Mouse (Mus musculus) urinary bladder, adult 2 months (tissue): ENCODE results near the gene Ccno. TPM values are rescaled to one million over a fixed set of nuclear protein-coding genes. Genes with fewer than 3 reads are reported as not detected.

ENCODE experiments used
- DNase-seq: peaks from one replicate; pipeline ENCODE4 v3.0.0; 2022; ENCODE audit warnings: low spot score
- polyA plus RNA-seq: library from polyadenylated mRNA; depleted of rRNA; stranded (reverse); fragments of >200 nt; gene quantifications from 2 replicates; pipeline ENCODE4 v1.2.3, GENCODE M21; 2012; rRNA removed

Gene Ccno
- 0.57 and 0.67 TPM in 2 replicates for polyA plus RNA-seq

DNA sequence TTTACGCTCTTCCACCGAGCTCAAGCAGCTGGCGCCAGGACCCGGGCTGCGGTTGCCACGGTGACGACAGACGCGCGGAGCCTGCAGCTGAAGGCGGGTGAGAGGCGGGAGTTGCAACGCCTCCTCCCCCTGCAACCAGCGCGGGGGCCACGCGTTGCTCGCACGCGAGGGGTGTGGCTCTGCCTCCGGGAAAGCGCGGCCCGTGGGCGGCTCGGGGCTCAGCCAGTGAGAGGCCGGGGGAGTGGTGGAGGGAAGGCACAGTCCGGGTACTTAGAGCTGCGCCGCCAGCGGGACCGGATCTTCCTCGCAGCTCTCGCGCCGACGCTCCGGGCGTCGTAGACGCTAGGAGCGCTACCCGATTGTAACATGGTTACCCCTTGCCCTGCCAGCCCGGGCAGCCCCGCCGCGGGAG, at the start of gene Ccno:
TSS of gene Ccno (plus strand) at position 271 of the 412 bp plus-strand sequence.
- peak; percentile 93 for DNase-seq

DNA sequence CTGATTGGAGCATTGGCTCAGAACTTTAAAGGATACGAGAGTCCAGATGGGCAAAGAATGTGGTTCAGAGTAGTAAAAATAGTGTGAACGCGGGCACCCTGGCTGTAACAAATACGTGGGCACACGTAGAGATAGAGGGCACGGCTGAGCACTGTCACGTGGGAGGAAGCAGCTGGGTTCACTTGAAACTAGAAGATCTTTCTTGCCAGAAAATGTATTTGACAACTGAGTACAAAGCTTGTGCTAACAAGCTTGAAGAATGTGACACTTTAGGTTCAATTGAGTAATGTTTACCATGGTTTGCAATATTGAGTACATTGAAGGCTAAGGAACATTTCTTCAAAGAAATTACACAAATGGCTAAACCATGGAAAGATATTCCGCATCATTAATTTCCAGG, 49.5 kb upstream of the Ccno start:
- DNase-seq, result no peak

GRCm38 (mm10) chr13:112941879-112942330, 45.7 kb upstream of the Ccno start:
- no peak for DNase-seq

DNA sequence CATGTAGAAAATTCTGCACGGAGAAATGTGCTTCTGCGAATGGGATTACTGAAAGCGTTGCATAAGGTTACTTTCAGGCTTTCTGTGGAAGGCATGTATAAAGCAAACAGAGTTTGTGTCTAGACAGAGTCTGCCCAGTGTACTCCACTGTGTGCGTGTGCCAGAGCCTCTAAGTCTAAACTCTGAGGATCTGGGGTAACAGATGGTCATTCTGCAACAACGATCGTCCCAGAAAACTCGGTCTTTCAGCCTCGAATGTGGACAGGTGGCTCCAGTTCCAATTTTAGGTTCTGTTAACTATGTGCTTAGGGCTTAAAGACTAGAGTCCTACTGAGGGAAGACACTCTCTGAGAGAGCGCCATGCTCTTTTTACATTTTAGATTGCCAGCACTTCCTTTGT, 42.3 kb upstream of the Ccno start:
- no peak for DNase-seq

DNA sequence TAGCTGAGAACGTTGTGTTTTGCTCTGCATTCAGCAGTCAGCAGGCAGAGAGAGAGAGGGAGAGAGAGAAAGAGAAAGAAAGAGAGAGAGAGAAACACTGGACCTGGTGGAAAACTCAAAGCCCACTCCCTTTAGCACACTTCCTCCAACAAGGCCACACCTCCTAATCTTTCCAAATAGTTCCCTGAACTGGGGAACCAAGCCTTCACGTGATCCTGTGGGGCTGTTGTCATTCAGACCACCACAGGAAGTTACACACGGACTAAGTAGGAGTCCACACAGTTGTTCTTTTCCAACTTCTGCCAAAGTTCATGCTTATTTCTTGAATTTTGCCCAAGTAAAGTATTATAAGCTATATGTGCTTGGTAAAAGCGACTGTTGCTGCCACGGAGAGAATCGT, 41.7 kb upstream of the Ccno start:
- DNase-seq, result no peak

GRCm38 (mm10) chr13:112954067-112954466, 33.5 kb upstream of the Ccno start:
- no peak for DNase-seq

- no peak for DNase-seq
Measured at GRCm38 (mm10) chr13:112963081-112963480, 24.5 kb upstream of the Ccno start.

GRCm38 (mm10) chr13:112964421-112964820, 23.2 kb upstream of the Ccno start:
- no peak for DNase-seq

DNA sequence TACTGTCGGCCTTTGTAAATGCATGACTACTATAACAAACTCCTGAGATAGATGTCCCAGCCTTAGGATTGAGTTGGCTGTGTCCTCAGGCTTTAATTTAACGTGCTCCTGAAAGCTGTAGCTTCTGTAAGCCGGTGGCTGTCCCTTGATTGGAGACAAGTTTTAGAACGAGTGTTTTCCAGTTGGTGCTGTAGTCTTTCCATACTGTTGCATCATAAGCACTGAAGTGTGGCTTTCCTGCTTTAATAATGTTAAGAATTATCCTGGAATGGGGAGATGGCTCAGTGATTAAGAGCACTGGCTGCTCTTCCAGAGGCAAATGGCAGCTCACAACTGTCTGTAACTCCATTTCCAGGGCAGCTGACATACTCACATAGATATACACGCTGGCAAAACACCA, 20.3 kb upstream of the Ccno start:
- DNase-seq, result no peak

DNA sequence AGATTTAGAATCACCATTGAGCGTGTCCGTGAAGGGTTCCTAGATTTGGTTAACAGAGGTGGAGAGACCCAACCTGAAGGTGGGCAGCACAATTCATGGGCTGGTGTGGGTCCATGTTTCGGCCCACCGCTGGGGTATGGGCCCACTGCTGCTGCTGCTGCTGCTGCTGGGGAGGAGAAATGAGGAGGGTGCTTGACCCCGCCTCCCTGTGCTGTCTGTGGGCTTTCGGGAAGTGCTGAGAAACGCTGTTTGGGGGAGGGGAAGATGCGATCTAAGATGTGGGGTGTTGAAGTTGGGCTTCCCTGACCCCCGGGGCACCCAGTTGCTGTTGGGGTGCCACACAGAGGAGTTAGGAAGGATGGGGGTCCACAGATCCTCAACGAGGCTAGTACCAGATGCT, 10.9 kb upstream of the Ccno start:
- no peak for DNase-seq

DNA sequence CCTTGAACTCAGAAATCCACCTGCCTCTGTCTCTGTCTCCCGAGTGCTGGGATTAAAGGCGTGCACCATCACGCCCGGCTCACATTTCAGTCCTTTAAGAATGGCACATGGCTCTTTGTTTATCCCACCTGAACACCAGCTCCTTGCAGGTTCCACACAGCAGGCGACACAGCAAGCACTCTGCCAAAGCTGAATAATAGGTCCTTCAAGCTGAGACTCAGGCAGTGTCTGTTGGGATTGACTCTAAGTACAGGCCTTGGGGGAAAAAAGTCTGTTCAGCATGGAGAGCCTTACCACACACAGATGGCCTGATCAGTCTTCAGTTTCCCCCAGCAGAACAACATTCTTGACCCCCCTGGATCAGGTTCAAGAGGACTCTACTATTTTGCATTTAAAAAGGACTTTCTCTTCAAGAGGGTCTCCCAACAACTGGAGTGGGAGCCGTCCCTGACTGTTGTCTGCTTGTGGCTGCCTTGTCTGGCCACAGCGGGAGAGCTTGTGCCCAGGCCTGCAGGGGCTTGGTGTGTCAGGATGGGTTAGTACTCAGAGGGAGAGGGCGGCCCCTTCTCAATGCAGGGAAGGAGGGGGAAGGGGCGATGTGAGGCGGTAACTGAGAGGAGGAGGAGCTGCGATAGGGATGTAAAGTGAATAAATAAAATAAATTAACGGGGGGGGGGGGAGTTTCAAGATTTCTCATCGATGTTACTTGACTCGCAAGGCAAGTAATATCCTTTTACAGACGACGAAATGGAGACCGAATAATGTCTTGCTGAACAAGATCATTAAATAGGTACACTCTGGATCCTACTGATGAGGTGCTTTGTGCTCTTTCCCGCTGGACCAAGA, 1.8 kb upstream of the Ccno start:
- no peak for DNase-seq

- no peak for DNase-seq
Measured at GRCm38 (mm10) chr13:112986451-112986950, 1.1 kb upstream of the Ccno start.

- no peak for DNase-seq
Measured at GRCm38 (mm10) chr13:112987991-112988390, 389 bp downstream of the Ccno start.

GRCm38 (mm10) chr13:112988866-112989265, 1.3 kb downstream of the Ccno start:
- no peak for DNase-seq

DNA sequence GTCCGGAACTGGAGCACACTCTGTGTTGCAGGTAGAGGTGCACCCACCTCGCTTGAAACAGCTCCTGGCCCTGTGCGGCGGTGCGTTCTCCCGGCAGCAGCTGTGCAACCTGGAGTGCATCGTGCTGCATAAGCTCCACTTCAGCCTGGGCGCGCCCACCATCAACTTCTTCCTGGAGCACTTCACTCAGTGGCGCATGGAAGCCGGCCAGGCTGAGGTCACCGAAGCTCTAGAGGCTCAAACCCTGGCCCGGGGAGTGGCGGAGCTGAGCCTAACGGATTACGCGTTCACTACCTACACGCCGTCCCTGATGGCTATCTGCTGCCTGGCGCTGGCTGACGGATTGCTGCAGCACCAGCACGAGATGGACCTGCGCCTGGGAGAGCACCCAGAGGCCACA, 1.9 kb downstream of the Ccno start:
- no peak for DNase-seq

DNA sequence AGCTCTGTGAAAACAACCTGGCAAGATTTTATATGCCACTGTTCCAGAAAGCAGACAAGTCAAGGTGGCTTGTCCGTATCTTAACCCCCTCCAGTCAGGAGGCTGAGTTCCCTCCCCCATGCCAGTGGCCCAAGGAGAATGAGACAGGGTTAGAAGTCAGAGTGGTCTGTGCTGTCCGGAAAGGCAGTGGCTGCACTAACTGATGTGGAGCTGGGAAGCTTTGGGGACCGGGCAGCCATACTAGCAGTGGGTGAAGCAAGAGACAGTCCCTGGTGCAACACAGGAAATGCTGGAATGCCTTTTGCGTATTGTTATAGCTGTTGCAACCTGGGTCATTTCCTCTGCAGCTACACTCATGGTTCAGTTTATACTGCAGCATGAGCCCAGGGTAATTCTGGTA, 2.7 kb downstream of the Ccno start:
- DNase-seq, result no peak

- DNase-seq, result peak; percentile 33
Measured at GRCm38 (mm10) chr13:112993531-112994152, 6.0 kb downstream of the Ccno start, which contains the start of gene Mcidas. Gene Mcidas (plus strand): TSS chr13:112993845.

GRCm38 (mm10) chr13:112994191-112994590, 6.6 kb downstream of the Ccno start:
- DNase-seq, result peak; percentile 48

DNA sequence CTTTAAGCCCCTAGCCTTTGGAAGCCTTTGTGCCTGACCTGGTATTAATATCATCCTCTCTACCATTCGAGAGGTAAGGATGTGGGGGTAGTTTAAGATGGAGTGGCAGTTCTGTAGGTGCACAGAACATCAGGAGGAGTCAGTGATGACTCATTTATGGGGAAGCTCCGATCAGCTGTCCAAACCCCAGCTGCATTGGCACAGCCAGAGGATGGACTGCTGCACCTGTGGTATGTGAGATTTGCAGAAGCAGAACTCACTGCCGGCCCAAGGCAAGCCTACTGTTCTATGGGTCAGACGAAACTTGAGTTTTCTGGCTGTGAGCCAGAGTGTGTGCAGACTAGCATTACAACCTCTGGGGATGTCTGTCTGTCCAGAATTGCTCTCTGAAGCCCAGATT, 8.8 kb downstream of the Ccno start:
- DNase-seq, result no peak

GRCm38 (mm10) chr13:112997369-112997768, 9.8 kb downstream of the Ccno start:
- no peak for DNase-seq

- peak; percentile 38 for DNase-seq
Measured at GRCm38 (mm10) chr13:112998427-112999201, 11.0 kb downstream of the Ccno start.

DNA sequence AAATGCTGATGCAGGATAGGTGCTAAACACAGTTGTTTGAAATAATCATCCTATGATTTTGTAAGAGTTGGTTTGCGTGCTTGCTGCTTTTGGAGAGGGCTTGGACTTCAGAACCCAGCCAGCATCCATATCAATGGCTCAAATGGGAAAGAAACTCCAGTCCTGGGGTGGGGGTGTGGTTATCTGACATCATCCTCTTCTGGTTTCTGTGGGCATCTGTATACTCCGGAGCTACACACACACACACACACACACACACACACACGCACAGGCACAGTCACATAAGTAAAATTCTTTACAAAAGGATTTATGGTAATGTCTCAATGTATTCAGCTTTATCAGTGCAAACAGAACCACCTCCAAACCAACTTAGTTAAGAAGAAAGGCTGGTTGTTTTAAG, 12.5 kb downstream of the Ccno start:
- no peak for DNase-seq
